Mouse (Mus musculus) forebrain, embryonic 14.5 days (tissue): Measurements from ENCODE around the gene Cfap100. TPM values are rescaled to one million over a fixed set of nuclear protein-coding genes. Genes with fewer than 3 reads are reported as not detected.
A peak's percentile ranks its signal among the peaks of the same experiment; 100 is the strongest.

Experiments
- ATAC-seq: fragments of 200-750 bp; cut with Nextera tagmentation; 2 replicates; pipeline ENCODE4 v1.8.0; 2017; ENCODE audit warnings: mild to moderate bottlenecking, moderate library complexity
- DNase-seq: peaks from one replicate; pipeline ENCODE4 v3.0.0-alpha.2; 2015; ENCODE audit warnings: low spot score
- H3K27ac ChIP-seq: fragments of 300-500 bp; sonication (generic); 2 replicates; pipeline ENCODE4 v1.5.1; 2014; ENCODE audit warnings: low read depth, mild to moderate bottlenecking, control low read depth, low read length, moderate library complexity
- H3K27me3 ChIP-seq: fragments of 300-500 bp; sonication (generic); replicated peaks from 2 replicates; pipeline ENCODE4 v1.6.1; 2014; ENCODE audit warnings: low read length, control low read depth, mixed read lengths; ENCODE audit not compliant: control insufficient read depth, insufficient read depth
- H3K36me3 ChIP-seq: fragments of 300-500 bp; sonication (generic); 2 replicates; pipeline ENCODE4 v1.6.1; 2014; ENCODE audit warnings: low read length, control low read depth; ENCODE audit not compliant: control insufficient read depth, insufficient read depth
- H3K4me1 ChIP-seq: fragments of 300-500 bp; sonication (generic); 2 replicates; pipeline ENCODE4 v1.6.1; 2014; ENCODE audit warnings: antibody characterized with exemption, low read length, control low read depth; ENCODE audit not compliant: control insufficient read depth, insufficient read depth
- H3K4me2 ChIP-seq: fragments of 300-500 bp; sonication (generic); 2 replicates; pipeline ENCODE4 v1.6.1; 2014; ENCODE audit warnings: mild to moderate bottlenecking, control low read depth, low read length
- H3K4me3 ChIP-seq: fragments of 300-500 bp; sonication (generic); 2 replicates; pipeline ENCODE4 v1.5.1; 2014; ENCODE audit warnings: low read depth, low read length, control low read depth
- H3K9ac ChIP-seq: fragments of 300-500 bp; sonication (generic); 2 replicates; pipeline ENCODE4 v1.6.1; 2014; ENCODE audit warnings: mild to moderate bottlenecking, low read length, control low read depth, moderate library complexity
- H3K9me3 ChIP-seq: fragments of 300-500 bp; sonication (generic); replicated peaks from 2 replicates; pipeline ENCODE4 v1.6.1; 2016; ENCODE audit warnings: low read length, control low read depth, mixed read lengths; ENCODE audit not compliant: control insufficient read depth
- WGBS: fragments of 180-500 bp; shearing (Covaris S2); extraction: QIAGEN DNeasy Blood & Tissue Kit; methylation state at CpG from one replicate; pipeline ENCODE4 v1.1.7; 2014; 5-methylcytosine and 5-hydroxymethylcytosine counted together
- polyA plus RNA-seq: library from polyadenylated mRNA; unstranded; fragments of >200 nt; fragmentation: Nextera tagmentation; extraction: Ambion mirVana; gene quantifications from 2 replicates; pipeline ENCODE4 v1.2.1, GENCODE M21; 2014

Gene Cfap100
- polyA plus RNA-seq, 1 experiment from 2014 or later = 3.0 TPM

- H3K4me1 ChIP-seq = peaks cover 5% of the 10 kb centered on the region; the same call in 1 of the 2 replicates
- H3K4me3 ChIP-seq = no peak overlapping the region
- H3K4me2 ChIP-seq = no peak overlapping the region
- peak; percentile 76 for ATAC-seq
- no peak overlapping the region for H3K9ac ChIP-seq
- no peaks in the 10 kb centered on the region for H3K36me3 ChIP-seq
- H3K27me3 ChIP-seq = no peaks in the 10 kb centered on the region
- DNase-seq = peak; percentile 82
- peak overlapping the region; percentile 44; the same call in 1 of the 2 replicates for H3K27ac ChIP-seq
- 40% methylated on average over 7 of the region's 7 CpGs for WGBS
- no peaks in the 10 kb centered on the region for H3K9me3 ChIP-seq
These were observed 68.4 kb downstream of the Cfap100 start for GRCm38 (mm10) chr6:90360024-90360781.

GRCm38 (mm10) chr6:90359445-90359844 is 69.2 kb downstream of the Cfap100 start:
- WGBS = 66% methylated on average over 2 of the region's 2 CpGs
- no peak for DNase-seq
- Histone ChIP-seq H3K4me1 (peaks cover 5% of the 10 kb centered on the region; the same call in 1 of the 2 replicates), H3K4me2 (no peak overlapping the region), H3K9ac (no peak overlapping the region), H3K27ac (no peak overlapping the region), H3K4me3 (no peak overlapping the region), H3K36me3 (no peaks in the 10 kb centered on the region), H3K27me3 (no peaks in the 10 kb centered on the region), H3K9me3 (no peaks in the 10 kb centered on the region)
- no peak for ATAC-seq

DNA sequence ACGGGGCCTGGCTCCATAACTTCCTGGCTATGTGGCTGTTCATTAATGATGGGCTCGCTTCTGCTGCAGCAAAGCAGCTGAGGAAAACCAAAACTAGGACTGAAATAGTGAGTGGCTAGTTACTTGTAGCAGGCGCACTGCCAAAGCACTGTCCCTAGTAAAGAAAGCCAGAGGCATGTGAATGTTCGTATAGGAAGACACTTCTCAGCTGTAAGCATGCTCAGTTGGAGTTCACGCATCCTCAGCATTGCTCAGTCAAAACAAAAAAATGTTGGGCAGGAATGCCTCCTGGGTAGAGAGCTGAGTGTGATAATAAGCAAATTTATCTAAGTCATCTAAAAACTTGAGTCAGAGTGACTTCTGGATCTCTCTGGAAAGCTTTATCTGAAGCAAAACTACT is 70.5 kb downstream of the Cfap100 start:
- Histone ChIP-seq H3K9me3 (no peaks in the 10 kb centered on the region), H3K4me1 (peaks cover 5% of the 10 kb centered on the region; the same call in 1 of the 2 replicates), H3K4me3 (no peak overlapping the region), H3K36me3 (no peaks in the 10 kb centered on the region), H3K27me3 (no peaks in the 10 kb centered on the region), H3K4me2 (no peak overlapping the region), H3K9ac (no peak overlapping the region), H3K27ac (no peak overlapping the region)
- DNase-seq = no peak
- WGBS = 73% methylated on average over 5 of the region's 5 CpGs
- no peak for ATAC-seq

Other genes with a start within 250 kb of the Cfap100 start
- not detected in 2 replicates for gene V1ra8, start 226.0 kb downstream of the Cfap100 start, polyA plus RNA-seq
- not detected in 2 replicates for gene Vmn1r53, start 204.4 kb downstream of the Cfap100 start, polyA plus RNA-seq
- gene Vmn1r54, start 182.5 kb downstream of the Cfap100 start, polyA plus RNA-seq = not detected in 2 replicates
- not detected in 2 replicates for gene BC048671, start 127.6 kb downstream of the Cfap100 start, polyA plus RNA-seq
- not detected in 2 replicates for gene Chst13, start 103.6 kb downstream of the Cfap100 start, polyA plus RNA-seq
- gene Uroc1, start 95.5 kb downstream of the Cfap100 start, polyA plus RNA-seq = not detected in 2 replicates
- gene Zxdc, start 59.3 kb downstream of the Cfap100 start, polyA plus RNA-seq = 13.4 and 14.0 TPM in 2 replicates
- gene Klf15, start 33.8 kb upstream of the Cfap100 start, polyA plus RNA-seq = 10.3 and 12.0 TPM in 2 replicates
- gene Aldh1l1, start 57.6 kb upstream of the Cfap100 start, polyA plus RNA-seq = 15.8 and 24.1 TPM in 2 replicates
- 2.0 and 2.1 TPM in 2 replicates for gene Slc41a3, start 175.9 kb upstream of the Cfap100 start, polyA plus RNA-seq